Mouse (Mus musculus) midbrain, embryonic 13.5 days (tissue): ENCODE results near the gene Gm21671. TPM values are rescaled to one million over a fixed set of nuclear protein-coding genes. Genes with fewer than 3 reads are reported as not detected.
"Not testable (repeated sequence)": the region's sequence is repeated elsewhere in the genome, so short reads cannot be mapped to it uniquely, and the experiment has no call there.

Source experiments
- ATAC-seq: fragments of 200-750 bp; cut with Nextera tagmentation; 2 replicates; pipeline ENCODE4 v1.8.0; 2017; ENCODE audit warnings: mild to moderate bottlenecking, moderate TSS enrichment, moderate library complexity
- H3K27ac ChIP-seq: fragments of 300-500 bp; sonication (generic); 2 replicates; pipeline ENCODE4 v1.5.1; 2015; ENCODE audit warnings: inconsistent platforms, mild to moderate bottlenecking, moderate library complexity
- H3K27me3 ChIP-seq: fragments of 300-500 bp; sonication (generic); 2 replicates; pipeline ENCODE4 v1.6.1; 2015; ENCODE audit warnings: mild to moderate bottlenecking, inconsistent platforms
- H3K36me3 ChIP-seq: fragments of 300-500 bp; sonication (generic); 2 replicates; pipeline ENCODE4 v1.6.1; 2015; ENCODE audit warnings: mild to moderate bottlenecking, inconsistent platforms
- H3K4me1 ChIP-seq: fragments of 300-500 bp; sonication (generic); replicated peaks from 2 replicates; pipeline ENCODE4 v1.6.1; 2015; ENCODE audit warnings: inconsistent platforms
- H3K4me2 ChIP-seq: fragments of 300-500 bp; sonication (generic); replicated peaks from 2 replicates; pipeline ENCODE4 v1.6.1; 2015; ENCODE audit warnings: moderate library complexity, mild to moderate bottlenecking, inconsistent platforms
- H3K4me3 ChIP-seq: fragments of 300-500 bp; sonication (generic); replicated peaks from 2 replicates; pipeline ENCODE4 v1.5.1; 2015; ENCODE audit warnings: mild to moderate bottlenecking, inconsistent platforms
- H3K9ac ChIP-seq: fragments of 300-500 bp; sonication (generic); replicated peaks from 2 replicates; pipeline ENCODE4 v1.6.1; 2015; ENCODE audit warnings: mild to moderate bottlenecking, inconsistent platforms
- H3K9me3 ChIP-seq: fragments of 300-500 bp; sonication (generic); 2 replicates; pipeline ENCODE4 v1.6.1; 2016; ENCODE audit warnings: mild to moderate bottlenecking, inconsistent platforms
- WGBS: fragments of 180-500 bp; shearing (Covaris S2); methylation state at CpG from one replicate; pipeline ENCODE4 v1.1.7; 2015; 5-methylcytosine and 5-hydroxymethylcytosine counted together
- polyA plus RNA-seq: library from polyadenylated mRNA; unstranded; fragments of >200 nt; fragmentation: Nextera tagmentation; extraction: Ambion mirVana; gene quantifications from 2 replicates; pipeline ENCODE4 v1.2.1, GENCODE M21; 2015

Gene Gm21671
- polyA plus RNA-seq = 0.07 TPM in 1 of 2 replicates, not detected in the other

DNA sequence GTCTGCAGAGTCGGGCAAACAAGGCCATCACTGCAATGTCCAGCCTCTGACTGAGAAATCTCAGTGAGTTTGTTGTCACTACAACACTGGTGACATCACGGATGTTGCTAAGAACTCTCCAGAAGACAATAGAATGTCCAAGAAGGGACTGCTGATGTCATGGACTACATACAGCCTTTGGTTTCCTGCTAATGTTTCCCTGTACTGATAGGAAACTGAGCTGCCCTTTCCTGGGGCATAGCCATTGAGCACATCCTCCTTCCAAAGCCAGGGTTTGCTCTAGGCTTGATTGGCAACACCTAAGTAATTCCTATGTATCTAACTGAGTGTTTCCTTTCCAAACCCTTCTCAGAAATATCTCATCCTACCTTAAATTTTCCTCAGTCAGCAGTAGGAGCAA lies at the start of gene Gm21671:
TSS of gene Gm21671 (minus strand) at position 101 of the 400 bp plus-strand sequence.
- H3K9ac ChIP-seq, ATAC-seq: not testable (repeated sequence)
- WGBS = 81% methylated on average over 2 of the region's 2 CpGs

DNA sequence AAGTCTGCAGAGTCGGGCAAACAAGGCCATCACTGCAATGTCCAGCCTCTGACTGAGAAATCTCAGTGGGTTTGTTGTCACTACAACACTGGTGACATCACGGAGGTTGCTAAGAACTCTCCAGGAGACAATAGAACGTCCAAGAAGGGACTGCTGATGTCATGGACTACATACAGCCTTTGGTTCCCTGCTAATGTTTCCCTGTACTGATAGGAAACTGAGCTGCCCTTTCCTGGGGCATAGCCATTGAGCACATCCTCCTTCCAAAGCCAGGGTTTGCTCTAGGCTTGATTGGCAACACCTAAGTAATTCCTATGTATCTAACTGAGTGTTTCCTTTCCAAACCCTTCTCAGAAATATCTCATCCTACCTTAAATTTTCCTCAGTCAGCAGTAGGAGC lies 34.3 kb upstream of the Gm21671 start, which contains the start of gene Gm21698:
TSS of gene Gm21698 (minus strand) at position 101 of the 400 bp plus-strand sequence.
- not testable (repeated sequence) for H3K9me3 ChIP-seq, ATAC-seq, H3K4me1 ChIP-seq, H3K4me2 ChIP-seq, H3K27me3 ChIP-seq, H3K9ac ChIP-seq, H3K4me3 ChIP-seq, H3K36me3 ChIP-seq, H3K27ac ChIP-seq
- no CpG with 5 or more reads among the region's 3 CpGs for WGBS

More for the DNA sequence above, at the start of gene Gm21671:
- not testable (repeated sequence) for H3K4me2 ChIP-seq, H3K27ac ChIP-seq, H3K27me3 ChIP-seq, H3K4me3 ChIP-seq, H3K4me1 ChIP-seq, H3K36me3 ChIP-seq, H3K9me3 ChIP-seq

GRCm38 (mm10) chr5:25972563-25972962 lies 18.3 kb upstream of the Gm21671 start, which contains the start of gene Gm21680:
Gm21680 (minus strand) TSS chr5:25972663.
- not testable (repeated sequence) for H3K4me3 ChIP-seq, H3K27me3 ChIP-seq, H3K36me3 ChIP-seq, H3K27ac ChIP-seq, ATAC-seq, H3K4me1 ChIP-seq, H3K4me2 ChIP-seq, H3K9me3 ChIP-seq, H3K9ac ChIP-seq
- no CpG with 5 or more reads among the region's 2 CpGs for WGBS

- H3K27me3 ChIP-seq, H3K36me3 ChIP-seq, H3K27ac ChIP-seq, H3K4me1 ChIP-seq, H3K9ac ChIP-seq, H3K9me3 ChIP-seq: not testable (repeated sequence)
- peak; percentile 34 for ATAC-seq
- 59% methylated on average over 17 of the region's 17 CpGs for WGBS
- Histone ChIP-seq H3K4me2 (peak overlapping the region; percentile 43), H3K4me3 (peak overlapping the region; percentile 23)
Observed at GRCm38 (mm10) chr5:25957050-25957449, 2.8 kb upstream of the Gm21671 start.

- peak overlapping the region; percentile 43 for H3K4me2 ChIP-seq
- not testable (repeated sequence) for H3K9me3 ChIP-seq, H3K9ac ChIP-seq, H3K36me3 ChIP-seq, H3K4me1 ChIP-seq, H3K27me3 ChIP-seq, H3K27ac ChIP-seq
- peak; percentile 83 for ATAC-seq
- peak overlapping the region; percentile 23 for H3K4me3 ChIP-seq
- WGBS = 40% methylated on average over 32 of the region's 32 CpGs
Observed at GRCm38 (mm10) chr5:25956611-25957010, 2.4 kb upstream of the Gm21671 start.

DNA sequence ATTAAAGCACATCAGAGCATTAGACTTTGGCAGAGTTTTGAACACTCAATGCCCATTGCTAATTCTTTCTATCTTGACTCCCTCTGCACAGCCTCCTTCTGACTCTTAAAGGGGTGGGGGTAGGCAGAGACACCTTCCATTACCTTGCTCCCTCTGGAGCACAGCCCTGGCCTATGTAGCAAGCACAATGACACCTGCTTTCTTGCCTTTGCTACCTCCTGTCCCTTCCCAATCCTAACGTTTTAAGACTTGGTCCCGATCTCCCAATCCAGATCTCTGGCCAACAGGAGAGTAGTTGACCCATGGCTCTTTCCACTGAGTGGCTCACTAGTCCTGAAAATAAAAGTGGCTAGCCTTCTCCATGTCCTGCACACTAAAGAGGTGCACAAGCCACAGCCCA lies 8.8 kb downstream of the Gm21671 start:
- not testable (repeated sequence) for H3K9ac ChIP-seq, H3K4me3 ChIP-seq, H3K36me3 ChIP-seq, H3K4me2 ChIP-seq, ATAC-seq, H3K27ac ChIP-seq, H3K4me1 ChIP-seq, H3K27me3 ChIP-seq, H3K9me3 ChIP-seq
- 88% methylated on average over 2 of the region's 2 CpGs for WGBS

DNA sequence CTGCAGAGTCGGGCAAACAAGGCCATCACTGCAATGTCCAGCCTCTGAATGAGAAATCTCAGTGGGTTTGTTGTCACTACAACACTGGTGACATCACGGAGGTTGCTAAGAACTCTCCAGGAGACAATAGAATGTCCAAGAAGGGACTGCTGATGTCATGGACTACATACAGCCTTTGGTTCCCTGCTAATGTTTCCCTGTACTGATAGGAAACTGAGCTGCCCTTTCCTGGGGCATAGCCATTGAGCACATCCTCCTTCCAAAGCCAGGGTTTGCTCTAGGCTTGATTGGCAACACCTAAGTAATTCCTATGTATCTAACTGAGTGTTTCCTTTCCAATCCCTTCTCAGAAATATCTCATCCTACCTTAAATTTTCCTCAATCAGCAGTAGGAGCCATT lies 11.9 kb downstream of the Gm21671 start, which contains the start of gene Gm21663:
TSS of gene Gm21663 (minus strand) at position 101 of the 400 bp plus-strand sequence.
- not testable (repeated sequence) for H3K9me3 ChIP-seq, H3K9ac ChIP-seq, H3K4me1 ChIP-seq, H3K4me3 ChIP-seq, H3K36me3 ChIP-seq, H3K27me3 ChIP-seq, ATAC-seq, H3K4me2 ChIP-seq, H3K27ac ChIP-seq
- WGBS = 55% methylated on average over 2 of the region's 2 CpGs

Other genes starting within 250 kb of the Gm21671 start
- gene Xrcc2, start 248.6 kb downstream of the Gm21671 start, polyA plus RNA-seq = 5.1 and 6.3 TPM in 2 replicates
- 13.6 and 15.2 TPM in 2 replicates for gene Actr3b, start 194.4 kb downstream of the Gm21671 start, polyA plus RNA-seq
- gene Gm21663, start 12.0 kb downstream of the Gm21671 start, polyA plus RNA-seq = not detected in 2 replicates
- 0.08 and 0.09 TPM in 2 replicates for gene Gm21680, start 18.2 kb upstream of the Gm21671 start, polyA plus RNA-seq
- gene Gm21698, start 34.2 kb upstream of the Gm21671 start, polyA plus RNA-seq = 0.13 and 0.24 TPM in 2 replicates
- gene Gm1979, start 50.4 kb upstream of the Gm21671 start, polyA plus RNA-seq = 0.24 TPM in 1 of 2 replicates, not detected in the other
- gene Gm5862, start 68.5 kb upstream of the Gm21671 start, polyA plus RNA-seq = not detected in 2 replicates
- 0.12 and 0.16 TPM in 2 replicates for gene Speer4a, start 85.1 kb upstream of the Gm21671 start, polyA plus RNA-seq
- 0.06 TPM in 1 of 2 replicates, not detected in the other for gene Gm7347, start 104.2 kb upstream of the Gm21671 start, polyA plus RNA-seq
- gene Gm10471, start 134.9 kb upstream of the Gm21671 start, polyA plus RNA-seq = not detected in 2 replicates
- not detected in 2 replicates for gene 5031410I06Rik, start 150.9 kb upstream of the Gm21671 start, polyA plus RNA-seq
- gene Gm10220, start 167.0 kb upstream of the Gm21671 start, polyA plus RNA-seq = 0.16 TPM in 1 of 2 replicates, not detected in the other